Mouse (Mus musculus): ENCODE data around the gene Tnni3k.

DNA sequence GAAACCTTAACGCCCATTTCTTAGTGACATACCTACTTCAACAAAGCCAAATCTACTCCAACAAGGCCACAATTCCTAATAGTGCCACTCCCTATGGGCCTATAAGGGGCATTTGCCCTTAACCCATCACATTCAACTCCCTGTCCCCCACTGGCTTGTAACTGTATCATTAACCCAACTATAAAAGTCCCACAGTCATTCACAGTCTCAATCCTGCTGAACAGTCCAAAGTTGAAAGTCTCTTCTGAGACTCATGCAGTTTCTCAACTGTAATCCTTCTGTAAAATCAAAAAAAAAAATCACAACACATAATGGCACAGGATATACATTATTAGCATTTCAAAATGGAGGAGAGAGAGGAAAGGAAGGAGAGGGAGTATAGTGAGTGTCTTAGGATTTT is 44.1 kb upstream of the Tnni3k start:
- no peak for TF ChIP-seq FLI1 (IDR thresholded peaks at IDR 0.05; ENCODE audit: low read length)
- TF ChIP-seq GATA1 (IDR thresholded peaks at IDR 0.05; ENCODE audit: borderline replicate concordance, low read length), result no peak
